Comparison of ENCODE assay signal across 9 mouse cellular contexts in genomic region chr12:86834416-86834772, GRCm38 (mm10). TPM values are rescaled to one million over a fixed set of nuclear protein-coding genes. Genes with fewer than 3 reads are reported as not detected.
DNase-seq lines count a peak whose midpoint lies in the region; ATAC-seq and TF ChIP-seq lines count a peak whose summit lies in the region.
"Had no signal": no experiment of that assay in that cellular context is flagged by ENCODE, and none has a peak within 500 bp of the region (broad histone marks: within the 10 kb centered on the region; RNA-seq: fewer than 3 reads in every experiment).

No protein-coding gene starts in this region.

- DNase-seq in neural tube, embryonic 11.5 days (ENCODE audit: low spot score), result no peak
- no peak for DNase-seq in lung, postnatal 0 days (ENCODE audit: low spot score)
- peak; percentile 68 for DNase-seq in thymus, postnatal 25 days
- DNase-seq in ovary, postnatal 36 days (ENCODE audit: low spot score), result no peak
- no peak for DNase-seq in left cerebral cortex, adult 9 months (ENCODE audit: low spot score in 2 of 2)
- DNase-seq in layer of hippocampus, postnatal 10 days (ENCODE audit: low spot score in 2 of 2), result no peak

- H3K4me3 ChIP-seq in neural tube, embryonic 11.5 days (ENCODE audit: low read depth, low read length), result no peak overlapping the region
- no peak overlapping the region for H3K4me3 ChIP-seq in neural tube, embryonic 15.5 days (replicated peaks)
- H3K4me3 ChIP-seq in cortical plate, adult 2 months (ENCODE audit: insufficient read depth, low read length), result no peak overlapping the region
- H3K4me3 ChIP-seq in lung, postnatal 0 days (ENCODE audit: low read depth, low read length), result no peak overlapping the region
- H3K4me3 ChIP-seq: embryonic facial prominence, embryonic 12.5 days had no signal

- no peaks in the 10 kb centered on the region for H3K36me3 ChIP-seq in neural tube, embryonic 11.5 days (ENCODE audit: control insufficient read depth, insufficient read depth, low read length)
- H3K36me3 ChIP-seq in neural tube, embryonic 15.5 days, result no peaks in the 10 kb centered on the region
- H3K36me3 ChIP-seq in lung, postnatal 0 days (ENCODE audit: insufficient read depth, low read length), result no peaks in the 10 kb centered on the region
- H3K36me3 ChIP-seq: embryonic facial prominence, embryonic 12.5 days had no signal

- WGBS in neural tube, embryonic 11.5 days, result 87% methylated on average over 3 of the region's 3 CpGs
- 90% methylated on average over 3 of the region's 3 CpGs for WGBS in neural tube, embryonic 15.5 days
- 56% methylated on average over 3 of the region's 3 CpGs for WGBS in lung, postnatal 0 days

- no peak for TF ChIP-seq CTCF in cortical plate, adult 2 months (IDR thresholded peaks at IDR 0.05; ENCODE audit: extremely low read depth, insufficient read depth, low read length)
- no peak for TF ChIP-seq CTCF in lung, postnatal 0 days (IDR thresholded peaks at IDR 0.05)

- no peak overlapping the region for H3K4me2 ChIP-seq in neural tube, embryonic 11.5 days (ENCODE audit: low read depth)
- H3K4me2 ChIP-seq in neural tube, embryonic 15.5 days, result no peak overlapping the region
- no peak overlapping the region for H3K4me2 ChIP-seq in lung, postnatal 0 days (replicated peaks; ENCODE audit: low read depth, low read length)
- H3K4me2 ChIP-seq: embryonic facial prominence, embryonic 12.5 days had no signal

- peak overlapping the region; percentile 7; the same call in 1 of the 2 replicates for H3K27ac ChIP-seq in neural tube, embryonic 11.5 days (ENCODE audit: low read depth, low read length)
- no peak overlapping the region for H3K27ac ChIP-seq in neural tube, embryonic 15.5 days (replicated peaks)
- H3K27ac ChIP-seq in cortical plate, adult 2 months (ENCODE audit: insufficient read depth, low read length), result peak overlapping the region; percentile 2; the same call in 1 of the 2 replicates
- peak overlapping the region; percentile 74 for H3K27ac ChIP-seq in lung, postnatal 0 days (ENCODE audit: low read length)
- H3K27ac ChIP-seq: embryonic facial prominence, embryonic 12.5 days had no signal

- H3K27me3 ChIP-seq in neural tube, embryonic 11.5 days (ENCODE audit: control insufficient read depth, insufficient read depth, low read length), result no peaks in the 10 kb centered on the region
- H3K27me3 ChIP-seq in neural tube, embryonic 15.5 days (replicated peaks), result no peaks in the 10 kb centered on the region
- H3K27me3 ChIP-seq in lung, postnatal 0 days (replicated peaks; ENCODE audit: insufficient read depth, low read length), result no peaks in the 10 kb centered on the region
- H3K27me3 ChIP-seq: embryonic facial prominence, embryonic 12.5 days had no signal

- H3K9ac ChIP-seq in neural tube, embryonic 11.5 days (ENCODE audit: low read length), result no peak overlapping the region
- no peak overlapping the region for H3K9ac ChIP-seq in neural tube, embryonic 15.5 days (replicated peaks)
- no peak overlapping the region for H3K9ac ChIP-seq in lung, postnatal 0 days (replicated peaks; ENCODE audit: low read depth)
- H3K9ac ChIP-seq: embryonic facial prominence, embryonic 12.5 days had no signal

- TF ChIP-seq EP300 in lung, postnatal 0 days (IDR thresholded peaks at IDR 0.05), result no peak

- no peak for TF ChIP-seq POLR2A in cortical plate, adult 2 months (IDR thresholded peaks at IDR 0.05; ENCODE audit: extremely low read depth, insufficient read depth, low read length)

- peaks cover 23% of the 10 kb centered on the region for H3K4me1 ChIP-seq in neural tube, embryonic 11.5 days (ENCODE audit: control insufficient read depth, insufficient read depth, low read length)
- peaks cover 37% of the 10 kb centered on the region for H3K4me1 ChIP-seq in neural tube, embryonic 15.5 days
- H3K4me1 ChIP-seq in cortical plate, adult 2 months (ENCODE audit: control insufficient read depth, insufficient read depth, low read length), result peaks cover 4% of the 10 kb centered on the region
- peaks cover 32% of the 10 kb centered on the region for H3K4me1 ChIP-seq in lung, postnatal 0 days (ENCODE audit: insufficient read depth, low read depth, low read length)

- no peak for ATAC-seq in neural tube, embryonic 11.5 days (ENCODE audit: insufficient read depth, low FRiP score, low TSS enrichment)
- no peak for ATAC-seq in neural tube, embryonic 15.5 days (ENCODE audit: low FRiP score)
- no peak for ATAC-seq in lung, postnatal 0 days

- no peaks in the 10 kb centered on the region for H3K9me3 ChIP-seq in neural tube, embryonic 11.5 days (ENCODE audit: control insufficient read depth, low read length)
- H3K9me3 ChIP-seq in neural tube, embryonic 15.5 days (replicated peaks), result no peaks in the 10 kb centered on the region
- no peaks in the 10 kb centered on the region for H3K9me3 ChIP-seq in lung, postnatal 0 days (ENCODE audit: low read length)
- H3K9me3 ChIP-seq: embryonic facial prominence, embryonic 12.5 days had no signal

RNA-seq across cellular contexts. Expression of gene Irf2bpl, which starts 50.2 kb away (rescaled TPM):
- polyA plus RNA-seq in neural tube, embryonic 11.5 days (2014; fragmentation: Nextera tagmentation; extraction: Ambion mirVana), result 19.4 and 20.6 TPM in 2 replicates
- polyA plus RNA-seq in neural tube, embryonic 15.5 days (2015; fragmentation: Nextera tagmentation; extraction: Ambion mirVana), result 53.3 and 69.9 TPM in 2 replicates
- polyA plus RNA-seq in cortical plate, adult 2 months (2012; rRNA removed), result 35.7 and 37.1 TPM in 2 replicates
- 39.5 and 49.1 TPM in 2 replicates for polyA plus RNA-seq in lung, postnatal 0 days (2015; fragmentation: Nextera tagmentation; extraction: Ambion mirVana)
- 10 to 100 TPM; 77.9 to 81.5 TPM for total RNA-seq in layer of hippocampus, postnatal 10 days (2021)
